Mouse (Mus musculus) brain, embryonic 14.5 days (tissue): Measurements from ENCODE around the gene Kcnk1.

Experiments
- CTCF ChIP-seq: fragments of 200-500 bp; IDR thresholded peaks from 2 replicates; pipeline ENCODE4 v1.5.1; 2012; ENCODE audit warnings: inconsistent platforms, mild to moderate bottlenecking, moderate library complexity, borderline replicate concordance; ENCODE audit not compliant: insufficient read depth, insufficient read length; ENCODE audit errors: extremely low read depth
- POLR2A ChIP-seq: fragments of 200-500 bp; IDR thresholded peaks from 2 replicates; pipeline ENCODE4 v1.6.1; 2012; ENCODE audit warnings: mild to moderate bottlenecking, inconsistent platforms, borderline replicate concordance; ENCODE audit not compliant: poor library complexity, insufficient read depth, insufficient read length, severe bottlenecking; ENCODE audit errors: extremely low read depth

DNA sequence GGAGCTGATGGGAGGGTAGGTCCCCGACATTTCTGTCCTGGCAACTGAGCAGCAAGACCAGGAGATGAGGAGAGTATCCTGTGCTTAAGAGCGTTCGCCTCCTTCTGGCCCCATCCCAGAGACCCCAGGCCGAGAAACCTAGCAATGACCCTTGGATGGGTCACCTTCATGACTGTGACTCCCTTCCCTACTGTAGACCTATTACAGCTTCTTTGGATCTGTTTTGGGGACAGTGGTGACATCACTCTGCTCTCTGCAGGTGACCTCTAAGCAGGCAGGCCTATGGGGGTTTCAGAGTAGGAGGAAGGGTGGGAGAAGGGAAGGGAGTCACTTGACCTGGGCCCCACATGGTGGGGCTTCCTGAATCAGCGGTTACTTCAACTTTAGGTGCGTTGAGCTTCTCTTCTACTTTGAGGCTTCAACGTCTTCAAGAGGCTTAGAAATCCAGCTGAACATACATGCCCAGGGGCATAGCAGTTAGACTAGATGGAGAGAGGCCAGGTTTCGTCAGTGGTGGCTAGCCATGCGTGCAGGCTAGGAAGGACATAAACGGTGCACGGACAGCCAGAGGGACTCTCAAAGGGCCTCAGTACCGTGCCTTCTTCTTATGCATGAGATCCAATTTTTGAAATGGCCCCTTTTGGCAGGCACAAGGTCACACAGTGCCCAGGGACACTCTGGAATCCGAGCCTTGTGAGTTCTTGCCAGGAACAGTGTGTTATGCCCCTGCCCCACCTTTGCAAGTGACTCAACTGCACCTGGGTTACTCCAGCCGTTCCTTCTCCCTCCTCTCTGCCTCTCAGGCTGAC, 1.3 kb downstream of the Kcnk1 start:
- TF ChIP-seq POLR2A (no peak), CTCF (no peak)
